Mouse (Mus musculus): ENCODE measurements around the gene Arrdc5.
"Not testable (repeated sequence)": the region's sequence is repeated elsewhere in the genome, so short reads cannot be mapped to it uniquely, and the experiment has no call there.

The Arrdc5 gene

GRCm38 (mm10) chr17:56278340-56278739 is 21.7 kb downstream of the Arrdc5 start:
- no peak for DNase-seq (ENCODE audit: low read depth, low spot score)

GRCm38 (mm10) chr17:56277567-56277893 is 22.6 kb downstream of the Arrdc5 start:
- no peak for DNase-seq (ENCODE audit: low read depth, low spot score)

GRCm38 (mm10) chr17:56276643-56277566 is 23.2 kb downstream of the Arrdc5 start, which contains the start of gene Ticam1:
Gene Ticam1 (minus strand): TSS chr17:56276786.
- DNase-seq (ENCODE audit: low read depth, low spot score) = peak; percentile 95

GRCm38 (mm10) chr17:56275842-56276480 is 24.1 kb downstream of the Arrdc5 start:
- DNase-seq (ENCODE audit: low read depth, low spot score) = no peak

- no peak for DNase-seq (ENCODE audit: low read depth, low spot score)
Measured at GRCm38 (mm10) chr17:56273986-56274385, 26.1 kb downstream of the Arrdc5 start.

- DNase-seq (ENCODE audit: low read depth, low spot score) = no peak
Measured at GRCm38 (mm10) chr17:56273482-56273881, 26.6 kb downstream of the Arrdc5 start.

- no peak for DNase-seq (ENCODE audit: low read depth, low spot score)
Measured at GRCm38 (mm10) chr17:56272644-56273043, 27.4 kb downstream of the Arrdc5 start.

GRCm38 (mm10) chr17:56271609-56272253 is 28.4 kb downstream of the Arrdc5 start:
- no peak for DNase-seq (ENCODE audit: low read depth, low spot score)

GRCm38 (mm10) chr17:56269741-56270140 is 30.3 kb downstream of the Arrdc5 start:
- no peak for DNase-seq (ENCODE audit: low read depth, low spot score)

GRCm38 (mm10) chr17:56269153-56269630 is 30.9 kb downstream of the Arrdc5 start:
- DNase-seq (ENCODE audit: low read depth, low spot score) = peak; percentile 96

GRCm38 (mm10) chr17:56266271-56266670 is 33.8 kb downstream of the Arrdc5 start:
- peak; percentile 93 for DNase-seq (ENCODE audit: low read depth, low spot score)

- DNase-seq (ENCODE audit: low read depth, low spot score) = no peak
Measured at GRCm38 (mm10) chr17:56265869-56266268, 34.2 kb downstream of the Arrdc5 start.

GRCm38 (mm10) chr17:56265011-56265410 is 35.1 kb downstream of the Arrdc5 start:
- DNase-seq (ENCODE audit: low read depth, low spot score) = no peak

GRCm38 (mm10) chr17:56264020-56264419 is 36.1 kb downstream of the Arrdc5 start:
- peak; percentile 90 for DNase-seq (ENCODE audit: low read depth, low spot score)

GRCm38 (mm10) chr17:56262645-56263094 is 37.4 kb downstream of the Arrdc5 start:
- no peak for DNase-seq (ENCODE audit: low read depth, low spot score)

GRCm38 (mm10) chr17:56261166-56261565 is 38.9 kb downstream of the Arrdc5 start:
- DNase-seq (ENCODE audit: low read depth, low spot score) = no peak

- no peak for DNase-seq (ENCODE audit: low read depth, low spot score)
Measured at GRCm38 (mm10) chr17:56259301-56260037, 40.6 kb downstream of the Arrdc5 start.

GRCm38 (mm10) chr17:56258812-56259211 is 41.3 kb downstream of the Arrdc5 start:
- not testable (repeated sequence) for DNase-seq (ENCODE audit: low read depth, low spot score)

- DNase-seq (ENCODE audit: low read depth, low spot score) = not testable (repeated sequence)
Measured at GRCm38 (mm10) chr17:56258269-56258668, 41.8 kb downstream of the Arrdc5 start.

GRCm38 (mm10) chr17:56257181-56257894 is 42.7 kb downstream of the Arrdc5 start:
- no peak for DNase-seq (ENCODE audit: low read depth, low spot score)

Data from brain, adult 2 months (tissue).